Mouse (Mus musculus) bone marrow, adult 2 months (tissue): Measurements from ENCODE around the gene Opn3.

Experiments used
- CTCF ChIP-seq: fragments of 200-500 bp; IDR thresholded peaks from 2 replicates; pipeline ENCODE4 v1.5.1; 2011; ENCODE audit warnings: low read length, control low read depth; ENCODE audit not compliant: control insufficient read depth, insufficient read depth
- POLR2A ChIP-seq: fragments of 200-500 bp; IDR thresholded peaks from 2 replicates; pipeline ENCODE4 v1.6.1; 2011; ENCODE audit warnings: low read depth, mild to moderate bottlenecking, control low read depth, low read length, borderline replicate concordance; ENCODE audit not compliant: control insufficient read depth

DNA sequence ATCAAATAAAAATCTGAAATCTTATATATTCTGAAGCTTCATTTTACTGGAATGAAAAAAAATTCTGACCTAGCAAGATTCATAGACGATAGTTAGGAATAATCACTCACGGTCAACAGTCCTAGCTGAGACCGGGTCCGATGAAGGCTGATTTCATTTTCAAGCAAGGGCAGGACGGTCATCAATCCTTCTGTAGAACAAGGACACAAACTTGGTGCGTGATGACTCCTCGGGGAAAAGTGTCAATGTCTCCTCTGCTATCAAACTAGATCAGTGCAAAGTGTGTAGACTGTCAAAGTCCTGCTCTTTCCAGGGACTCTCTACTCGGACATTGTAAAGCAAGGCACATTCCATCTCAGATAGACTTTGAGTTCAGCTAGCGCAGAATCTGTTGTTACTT lies 24.3 kb upstream of the Opn3 start:
- TF ChIP-seq CTCF (no peak), POLR2A (no peak)
